ENCODE assay signal across 8 mouse cellular contexts in genomic region chr14:21523851-21524441, GRCm38 (mm10). TPM values are rescaled to one million over a fixed set of nuclear protein-coding genes. Genes with fewer than 3 reads are reported as not detected.
A peak's percentile ranks its signal among the peaks of the same experiment; 100 is the strongest.
DNase-seq lines count a peak whose midpoint lies in the region; ATAC-seq and TF ChIP-seq lines count a peak whose summit lies in the region.

No protein-coding gene starts in this region.

- no peaks in the 10 kb centered on the region for H3K27me3 ChIP-seq in intestine, embryonic 14.5 days (replicated peaks; ENCODE audit: control insufficient read depth, insufficient read depth, low read length)
- no peaks in the 10 kb centered on the region for H3K27me3 ChIP-seq in intestine, postnatal 0 days (replicated peaks; ENCODE audit: control insufficient read depth, insufficient read depth, low read length)
- H3K27me3 ChIP-seq in forebrain, embryonic 16.5 days (replicated peaks; ENCODE audit: control insufficient read depth, insufficient read depth, low read length): no peaks in the 10 kb centered on the region
- no peaks in the 10 kb centered on the region for H3K27me3 ChIP-seq in midbrain, embryonic 11.5 days (ENCODE audit: control insufficient read depth, insufficient read depth, low read length)

- H3K36me3 ChIP-seq in intestine, embryonic 14.5 days (ENCODE audit: control insufficient read depth, insufficient read depth, low read length): 0 out of 2 replicates have a peak, but pooled peaks cover 2% of the 10 kb centered on the region
- H3K36me3 ChIP-seq in intestine, postnatal 0 days (ENCODE audit: control insufficient read depth, insufficient read depth): peaks cover 3% of the 10 kb centered on the region; the same call in 1 of the 2 replicates
- no peaks in the 10 kb centered on the region for H3K36me3 ChIP-seq in forebrain, embryonic 16.5 days (ENCODE audit: control insufficient read depth, insufficient read depth)
- no peaks in the 10 kb centered on the region for H3K36me3 ChIP-seq in midbrain, embryonic 11.5 days (ENCODE audit: control insufficient read depth, insufficient read depth, low read length)

- no peaks in the 10 kb centered on the region for H3K9me3 ChIP-seq in intestine, embryonic 14.5 days (ENCODE audit: control insufficient read depth, low read length)
- no peaks in the 10 kb centered on the region for H3K9me3 ChIP-seq in intestine, postnatal 0 days (ENCODE audit: control insufficient read depth)
- H3K9me3 ChIP-seq in forebrain, embryonic 16.5 days (ENCODE audit: control insufficient read depth, low read length): no peaks in the 10 kb centered on the region
- H3K9me3 ChIP-seq in midbrain, embryonic 11.5 days (ENCODE audit: control insufficient read depth, low read length): no peaks in the 10 kb centered on the region

- peak overlapping the region; percentile 12 for H3K27ac ChIP-seq in intestine, embryonic 14.5 days (ENCODE audit: low read depth)
- no peak overlapping the region for H3K27ac ChIP-seq in intestine, postnatal 0 days (ENCODE audit: low read depth, low read length)
- H3K27ac ChIP-seq in forebrain, embryonic 16.5 days (ENCODE audit: low read length): peak overlapping the region; percentile 60
- peak overlapping the region; percentile 27 for H3K27ac ChIP-seq in midbrain, embryonic 11.5 days (ENCODE audit: low read depth, low read length)

- no peak for TF ChIP-seq CTCF in intestine, postnatal 0 days (IDR thresholded peaks at IDR 0.05; ENCODE audit: low read depth)
- no peak for TF ChIP-seq CTCF in brain, embryonic 14.5 days (IDR thresholded peaks at IDR 0.05; ENCODE audit: borderline replicate concordance, extremely low read depth, insufficient read depth, insufficient read length)

- no peak for TF ChIP-seq POLR2A in brain, embryonic 14.5 days (IDR thresholded peaks at IDR 0.05; ENCODE audit: borderline replicate concordance, extremely low read depth, insufficient read depth, insufficient read length, poor library complexity, severe bottlenecking)

- DNase-seq in intestine, embryonic 14.5 days (ENCODE audit: low spot score): peak; percentile 59
- peak; percentile 73 for DNase-seq in brain, embryonic 14.5 days (ENCODE audit: low read depth)
- DNase-seq in kidney, postnatal 4 days: peak; percentile 54 to 70
- peak; percentile 89 for DNase-seq in midbrain, embryonic 11.5 days (ENCODE audit: low spot score, missing footprints)
- DNase-seq in thymus, postnatal 36 days: no peak

- H3K4me2 ChIP-seq in intestine, embryonic 14.5 days (ENCODE audit: low read length): no peak overlapping the region
- H3K4me2 ChIP-seq in intestine, postnatal 0 days (replicated peaks; ENCODE audit: low read depth): no peak overlapping the region
- H3K4me2 ChIP-seq in forebrain, embryonic 16.5 days (ENCODE audit: low read length): no peak overlapping the region
- no peak overlapping the region for H3K4me2 ChIP-seq in midbrain, embryonic 11.5 days

- ATAC-seq in intestine, embryonic 14.5 days (replicated peaks; ENCODE audit: low FRiP score, low TSS enrichment, low read depth): 0 out of 2 replicates have a peak, but pooled peaks have one; percentile 50
- no peak for ATAC-seq in intestine, postnatal 0 days
- peak; percentile 68 for ATAC-seq in forebrain, embryonic 16.5 days
- no peak for ATAC-seq in midbrain, embryonic 11.5 days (ENCODE audit: low FRiP score)
- no peak for ATAC-seq in activated CD4-positive, CD25-positive, alpha-beta regulatory T cell, adult 4 months

- H3K4me1 ChIP-seq in intestine, embryonic 14.5 days (replicated peaks; ENCODE audit: control insufficient read depth, insufficient read depth, low read length): peaks cover 22% of the 10 kb centered on the region
- H3K4me1 ChIP-seq in intestine, postnatal 0 days (replicated peaks; ENCODE audit: control insufficient read depth, insufficient read depth, low read length): peaks cover 21% of the 10 kb centered on the region; the same call in 1 of the 2 replicates
- peaks cover 35% of the 10 kb centered on the region for H3K4me1 ChIP-seq in forebrain, embryonic 16.5 days (replicated peaks; ENCODE audit: control insufficient read depth, insufficient read depth, low read length)
- H3K4me1 ChIP-seq in midbrain, embryonic 11.5 days (ENCODE audit: control insufficient read depth, insufficient read depth, low read length): peaks cover 20% of the 10 kb centered on the region

- H3K4me3 ChIP-seq in intestine, embryonic 14.5 days (ENCODE audit: low read depth, low read length): no peak overlapping the region
- no peak overlapping the region for H3K4me3 ChIP-seq in intestine, postnatal 0 days (ENCODE audit: low read depth, low read length)
- no peak overlapping the region for H3K4me3 ChIP-seq in forebrain, embryonic 16.5 days (replicated peaks; ENCODE audit: low read length)
- no peak overlapping the region for H3K4me3 ChIP-seq in midbrain, embryonic 11.5 days (ENCODE audit: low read depth, low read length)

- 20% methylated on average over 3 of the region's 3 CpGs for WGBS in intestine, embryonic 14.5 days
- 55% methylated on average over 3 of the region's 3 CpGs for WGBS in intestine, postnatal 0 days
- WGBS in forebrain, embryonic 16.5 days: 22% methylated on average over 3 of the region's 3 CpGs
- WGBS in midbrain, embryonic 11.5 days: 34% methylated on average over 3 of the region's 3 CpGs

- no peak overlapping the region for H3K9ac ChIP-seq in intestine, embryonic 14.5 days (ENCODE audit: low read length)
- H3K9ac ChIP-seq in intestine, postnatal 0 days (ENCODE audit: low read depth, low read length): no peak overlapping the region
- no peak overlapping the region for H3K9ac ChIP-seq in forebrain, embryonic 16.5 days (replicated peaks; ENCODE audit: low read depth, low read length)
- no peak overlapping the region for H3K9ac ChIP-seq in midbrain, embryonic 11.5 days (ENCODE audit: low read length)

RNA-seq across cellular contexts. Expression of gene Kat6b, which starts 42.7 kb away (rescaled TPM):
- polyA plus RNA-seq in intestine, embryonic 14.5 days (2014; fragmentation: Nextera tagmentation; extraction: Ambion mirVana): 18.0 and 19.6 TPM in 2 replicates
- 4.8 and 5.5 TPM in 2 replicates for polyA plus RNA-seq in intestine, postnatal 0 days (2015; fragmentation: Nextera tagmentation; extraction: Ambion mirVana)
- polyA plus RNA-seq in brain, embryonic 14.5 days (2012; rRNA removed): 25.5 and 42.7 TPM in 2 replicates
- 31.9 and 34.6 TPM in 2 replicates for polyA plus RNA-seq in forebrain, embryonic 16.5 days (2015; fragmentation: Nextera tagmentation; extraction: Ambion mirVana)
- 13.5 and 16.3 TPM in 2 replicates for polyA plus RNA-seq in midbrain, embryonic 11.5 days (2014; fragmentation: Nextera tagmentation; extraction: Ambion mirVana)
- polyA plus RNA-seq in activated CD4-positive, CD25-positive, alpha-beta regulatory T cell, adult 4 months (2017; shearing (Covaris generic)): 1 to 10 TPM; 8.2 to 9.6 TPM

Comparison
In these comparisons a context has a peak if more than half of its experiments do, and no peak if none do; other contexts are left out.
1. ATAC-seq: peak in intestine, embryonic 14.5 days (single experiment) and forebrain, embryonic 16.5 days (single experiment); none in intestine, postnatal 0 days (single experiment), midbrain, embryonic 11.5 days (single experiment) and activated CD4-positive, CD25-positive, alpha-beta regulatory T cell, adult 4 months (single experiment).
2. DNase-seq: peak in intestine, embryonic 14.5 days (single experiment), brain, embryonic 14.5 days (single experiment), kidney, postnatal 4 days (2 of 2) and midbrain, embryonic 11.5 days (single experiment); none in thymus, postnatal 36 days (0 of 2).